Mouse (Mus musculus): ENCODE results near the gene Ankrd33. TPM values are rescaled to one million over a fixed set of nuclear protein-coding genes. Genes with fewer than 3 reads are reported as not detected.

Gene Ankrd33
- total and polyA plus RNA-seq, 2 experiments = not detected

GRCm38 (mm10) chr15:101165658-101166437 is 50.3 kb downstream of the Ankrd33 start:
- H3K79me2 ChIP-seq (ENCODE audit: control insufficient read depth, insufficient read depth, low read length) = no peaks in the 10 kb centered on the region
- H3K9ac ChIP-seq (ENCODE audit: low read depth, low read length) = no peak overlapping the region
- DNase-seq (ENCODE audit: extremely low read depth, low read depth, low spot score) = no peak
- TF ChIP-seq POLR2A (IDR thresholded peaks at IDR 0.05; ENCODE audit: extremely low read depth, insufficient read depth, low read length) (no peak), CTCF (IDR thresholded peaks at IDR 0.05; ENCODE audit: low read depth, low read length) (no peak)
- H3K36me3 ChIP-seq (ENCODE audit: control insufficient read depth, insufficient read depth, low read length) = no peaks in the 10 kb centered on the region
- no peak overlapping the region for H3K27ac ChIP-seq (replicated peaks; ENCODE audit: insufficient read depth, low read depth, low read length)
- no peaks in the 10 kb centered on the region for H3K4me1 ChIP-seq (ENCODE audit: control insufficient read depth, insufficient read depth, low read length)
- H3K27me3 ChIP-seq (ENCODE audit: control insufficient read depth, insufficient read depth, low read length) = no peaks in the 10 kb centered on the region
- WGBS = 62% methylated on average over 16 of the region's 16 CpGs
- H3K4me3 ChIP-seq (ENCODE audit: insufficient read depth, low read depth, low read length) = no peak overlapping the region

DNA sequence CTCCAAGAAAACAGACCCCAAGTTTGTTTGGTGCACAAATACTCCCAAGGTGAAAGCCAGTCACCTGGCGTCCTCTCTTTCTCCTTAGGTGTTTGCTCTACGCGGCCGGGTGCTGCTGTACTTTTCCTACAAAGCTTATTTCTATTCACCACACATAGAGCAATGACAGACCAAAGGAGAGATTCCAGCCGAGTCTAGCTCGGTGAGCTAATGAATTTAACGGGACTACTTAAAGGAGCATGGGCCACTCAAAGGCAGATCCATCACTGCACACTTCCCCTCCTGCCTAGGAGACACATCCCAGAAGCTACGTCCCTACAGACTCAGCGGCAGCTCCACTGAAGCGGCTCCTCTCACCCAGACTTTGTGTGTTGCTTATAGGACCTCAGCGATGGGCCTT is 52.0 kb downstream of the Ankrd33 start:
- Histone ChIP-seq H3K4me1 (ENCODE audit: control insufficient read depth, insufficient read depth, low read length) (no peaks in the 10 kb centered on the region), H3K27ac (replicated peaks; ENCODE audit: insufficient read depth, low read depth, low read length) (no peak overlapping the region), H3K36me3 (ENCODE audit: control insufficient read depth, insufficient read depth, low read length) (no peaks in the 10 kb centered on the region), H3K27me3 (ENCODE audit: control insufficient read depth, insufficient read depth, low read length) (no peaks in the 10 kb centered on the region), H3K4me3 (ENCODE audit: insufficient read depth, low read depth, low read length) (no peak overlapping the region), H3K79me2 (ENCODE audit: control insufficient read depth, insufficient read depth, low read length) (no peaks in the 10 kb centered on the region), H3K9ac (ENCODE audit: low read depth, low read length) (no peak overlapping the region)
- DNase-seq (ENCODE audit: extremely low read depth, low read depth, low spot score) = no peak
- TF ChIP-seq CTCF (IDR thresholded peaks at IDR 0.05; ENCODE audit: low read depth, low read length) (no peak), POLR2A (IDR thresholded peaks at IDR 0.05; ENCODE audit: extremely low read depth, insufficient read depth, low read length) (no peak)
- 82% methylated on average over 11 of the region's 11 CpGs for WGBS

Other genes with a start within 250 kb of the Ankrd33 start
- gene Scn8a, start 245.9 kb upstream of the Ankrd33 start, total RNA-seq (2014; rRNA removed) = 1.4 and 3.0 TPM in 2 replicates
- gene Scn8a, start 245.9 kb upstream of the Ankrd33 start, polyA plus RNA-seq (2012; rRNA removed) = 0.07 and 0.15 TPM in 2 replicates
- not detected in 2 replicates for gene Gm47841, start 68.4 kb upstream of the Ankrd33 start, total RNA-seq (2014; rRNA removed)
- not detected in 2 replicates for gene Gm47841, start 68.4 kb upstream of the Ankrd33 start, polyA plus RNA-seq (2012; rRNA removed)
- gene Fignl2, start 37.2 kb upstream of the Ankrd33 start, total RNA-seq (2014; rRNA removed) = 1.8 and 2.3 TPM in 2 replicates
- gene Fignl2, start 37.2 kb upstream of the Ankrd33 start, polyA plus RNA-seq (2012; rRNA removed) = 6.4 and 6.9 TPM in 2 replicates
- 3.0 and 4.4 TPM in 2 replicates for gene Acvrl1, start 12.8 kb downstream of the Ankrd33 start, total RNA-seq (2014; rRNA removed)
- gene Acvrl1, start 12.8 kb downstream of the Ankrd33 start, polyA plus RNA-seq (2012; rRNA removed) = 2.3 and 4.0 TPM in 2 replicates
- 4.5 and 5.0 TPM in 2 replicates for gene Acvr1b, start 58.3 kb downstream of the Ankrd33 start, total RNA-seq (2014; rRNA removed)
- 9.4 and 9.6 TPM in 2 replicates for gene Acvr1b, start 58.3 kb downstream of the Ankrd33 start, polyA plus RNA-seq (2012; rRNA removed)
- 0.92 and 1.5 TPM in 2 replicates for gene Grasp, start 108.4 kb downstream of the Ankrd33 start, total RNA-seq (2014; rRNA removed)
- 1.2 and 1.5 TPM in 2 replicates for gene Grasp, start 108.4 kb downstream of the Ankrd33 start, polyA plus RNA-seq (2012; rRNA removed)
- gene Nr4a1, start 138.5 kb downstream of the Ankrd33 start, total RNA-seq (2014; rRNA removed) = 0.18 and 0.60 TPM in 2 replicates
- 0.70 and 0.89 TPM in 2 replicates for gene Nr4a1, start 138.5 kb downstream of the Ankrd33 start, polyA plus RNA-seq (2012; rRNA removed)
- gene Atg101, start 168.5 kb downstream of the Ankrd33 start, total RNA-seq (2014; rRNA removed) = 55.3 and 63.2 TPM in 2 replicates
- gene Atg101, start 168.5 kb downstream of the Ankrd33 start, polyA plus RNA-seq (2012; rRNA removed) = 89.3 and 94.5 TPM in 2 replicates
- not detected in 2 replicates for gene 6030408B16Rik, start 177.5 kb downstream of the Ankrd33 start, total RNA-seq (2014; rRNA removed)
- gene 6030408B16Rik, start 177.5 kb downstream of the Ankrd33 start, polyA plus RNA-seq (2012; rRNA removed) = 0.10 TPM in 1 of 2 replicates, not detected in the other